Mouse (Mus musculus): Measurements from ENCODE around the gene Map3k6.

GRCm38 (mm10) chr4:133227636-133228035 lies 13.0 kb upstream of the Map3k6 start:
- no peak for TF ChIP-seq POLR2A (IDR thresholded peaks at IDR 0.05; ENCODE audit: insufficient read length, low read depth)
- TF ChIP-seq TCF12 (IDR thresholded peaks at IDR 0.05; ENCODE audit: insufficient read depth, poor library complexity, severe bottlenecking): no peak
- no peak for TF ChIP-seq USF1 (IDR thresholded peaks at IDR 0.05; ENCODE audit: low read depth)
- TF ChIP-seq POLR2AphosphoS2 (IDR thresholded peaks at IDR 0.05; ENCODE audit: insufficient read length, low read depth): no peak
- no peak for TF ChIP-seq MAX (IDR thresholded peaks at IDR 0.05; ENCODE audit: low read depth)
- no peak for TF ChIP-seq MYOG (IDR thresholded peaks at IDR 0.05; ENCODE audit: control insufficient read depth in 1 of 3, insufficient read depth in 1 of 3, insufficient read length in 2 of 3, low read depth in 2 of 3)
- no peak for TF ChIP-seq E2F4 (IDR thresholded peaks at IDR 0.05; ENCODE audit: insufficient read depth)
- TF ChIP-seq CEBPB (IDR thresholded peaks at IDR 0.05; ENCODE audit: insufficient read depth, poor library complexity, severe bottlenecking): no peak
- TF ChIP-seq REST (IDR thresholded peaks at IDR 0.05; ENCODE audit: insufficient read depth, insufficient read length): no peak
- TF ChIP-seq SRF (IDR thresholded peaks at IDR 0.05; ENCODE audit: control insufficient read depth, insufficient read length, low read depth): no peak
- TF ChIP-seq MYOD1 (IDR thresholded peaks at IDR 0.05; ENCODE audit: control insufficient read depth in 1 of 3, insufficient read length in 2 of 3, low read depth in 2 of 3): no peak
- no peak for TF ChIP-seq TCF3 (IDR thresholded peaks at IDR 0.05; ENCODE audit: insufficient read length, low read depth)
